Mouse (Mus musculus) CH12F3 (cell line): ENCODE results near the gene Zranb3.

Experiments used
- in situ Hi-C: fragments of 300-500 bp; cut with MboI; formaldehyde crosslinking; loops from 2 replicates; pipeline ENCODE4 v1.14.3; 2020; ENCODE audit warnings: low sequenced_read_pairs

Gene Zranb3

DNA sequence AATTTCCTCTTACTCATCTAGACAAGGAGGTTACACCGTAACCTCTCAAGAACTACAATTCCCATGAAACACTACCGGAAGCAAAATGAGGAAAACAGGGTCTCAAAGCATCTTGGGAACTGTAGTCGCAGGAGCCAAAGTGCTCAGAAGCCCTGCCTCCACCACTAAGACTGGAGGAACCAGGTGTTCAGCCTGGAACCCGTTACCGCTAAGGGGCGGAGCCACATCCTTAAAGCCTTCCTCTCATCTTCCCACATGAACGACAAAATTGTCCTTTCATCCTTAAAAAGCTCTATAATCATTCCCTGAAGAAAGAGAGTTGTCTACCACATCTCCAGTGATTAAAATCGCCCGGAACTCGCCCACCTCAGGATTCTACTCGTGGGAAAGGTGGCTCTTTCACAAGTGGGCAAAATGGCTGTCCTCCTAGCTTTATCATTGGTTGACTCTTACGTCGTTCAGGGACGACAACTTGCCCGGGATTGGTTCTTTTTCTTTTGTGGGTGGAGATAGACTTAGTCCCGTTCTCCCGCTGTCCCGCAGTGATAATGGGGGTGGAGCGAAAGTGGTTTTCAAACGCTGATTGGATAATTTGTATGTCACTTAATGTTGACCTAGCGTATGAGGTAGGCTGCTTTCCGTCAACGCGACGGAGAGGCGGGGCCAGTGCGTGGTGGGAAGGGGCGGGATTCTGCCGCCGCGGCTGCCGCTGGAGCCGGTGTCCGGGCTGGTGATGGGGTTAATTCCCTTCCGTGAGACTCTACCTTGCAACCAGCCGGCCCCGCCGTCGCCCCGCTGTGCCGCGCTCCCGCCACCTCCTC, at the start of gene Zranb3, which contains the start of gene R3hdm1:
Zranb3 (minus strand) TSS at position 407 of the 821 bp plus-strand sequence.
R3hdm1 (plus strand) TSS at position 661 of the 821 bp plus-strand sequence.
- in situ Hi-C loops: no loop called here

DNA sequence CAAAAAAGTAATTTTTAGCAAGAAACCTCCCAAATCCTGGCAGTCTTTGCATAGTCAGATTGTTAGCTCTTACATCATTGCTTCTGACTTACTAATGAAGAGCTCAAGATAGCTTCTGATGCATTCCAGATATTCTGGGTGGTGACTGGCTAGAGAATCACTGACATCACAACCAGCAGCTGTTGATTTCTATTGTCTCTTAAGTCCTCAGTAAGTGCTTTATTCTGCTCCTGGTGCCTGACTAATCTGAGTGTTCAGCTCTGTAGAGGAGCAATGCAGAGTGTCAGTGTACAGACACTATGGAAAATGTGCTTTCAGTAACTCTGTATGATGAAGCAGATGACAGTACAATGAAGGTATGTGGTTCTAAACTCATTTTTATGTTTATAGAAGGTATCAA, 38.9 kb upstream of the Zranb3 start:
- in situ Hi-C loops: loop anchor here (25.0 kb wide), 1 partner anchor 304 kb away; no protein-coding TSS in a partner anchor

DNA sequence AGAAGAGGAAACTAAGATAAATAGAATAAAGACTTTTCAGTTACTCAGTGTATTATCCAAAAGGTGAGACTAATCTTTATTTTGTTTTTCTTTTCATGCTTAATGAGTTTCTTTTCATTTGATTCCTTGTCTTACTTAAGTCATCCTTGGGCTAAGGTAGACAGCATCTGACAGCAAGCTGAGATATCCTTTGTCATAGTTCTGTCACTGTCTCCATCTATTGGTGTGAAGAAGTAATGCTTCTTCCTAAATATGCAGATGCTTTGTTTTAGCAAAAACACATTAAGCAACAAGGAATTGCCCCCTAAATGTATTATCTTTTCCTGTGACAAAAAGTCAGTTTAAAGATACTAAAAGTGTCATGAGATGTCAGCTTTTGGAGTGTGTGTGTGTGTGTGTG, 38.2 kb upstream of the Zranb3 start:
- in situ Hi-C loops: loop anchor here (25.0 kb wide), 1 partner anchor 304 kb away; no protein-coding TSS in a partner anchor

DNA sequence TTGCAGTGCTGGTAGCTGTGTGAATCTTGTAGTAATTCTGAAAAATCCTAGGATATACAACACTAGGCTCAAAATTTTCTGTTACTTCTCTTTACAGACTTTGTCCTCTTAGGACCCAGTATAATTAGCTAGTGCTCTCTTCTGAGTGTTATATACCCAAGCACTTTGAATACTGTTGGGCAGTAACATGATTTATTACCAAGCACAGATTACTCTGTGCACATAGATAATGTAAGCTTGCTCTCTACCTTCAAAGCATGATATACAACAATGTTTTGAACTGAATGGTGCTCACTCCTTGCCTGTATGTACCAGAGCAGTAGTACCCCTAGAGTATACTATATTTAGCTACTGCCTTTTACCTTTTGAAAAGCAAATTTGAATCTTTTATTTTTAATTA, 33.4 kb upstream of the Zranb3 start:
- in situ Hi-C loops: loop anchor here (25.0 kb wide), 1 partner anchor 299 kb away; no protein-coding TSS in a partner anchor

DNA sequence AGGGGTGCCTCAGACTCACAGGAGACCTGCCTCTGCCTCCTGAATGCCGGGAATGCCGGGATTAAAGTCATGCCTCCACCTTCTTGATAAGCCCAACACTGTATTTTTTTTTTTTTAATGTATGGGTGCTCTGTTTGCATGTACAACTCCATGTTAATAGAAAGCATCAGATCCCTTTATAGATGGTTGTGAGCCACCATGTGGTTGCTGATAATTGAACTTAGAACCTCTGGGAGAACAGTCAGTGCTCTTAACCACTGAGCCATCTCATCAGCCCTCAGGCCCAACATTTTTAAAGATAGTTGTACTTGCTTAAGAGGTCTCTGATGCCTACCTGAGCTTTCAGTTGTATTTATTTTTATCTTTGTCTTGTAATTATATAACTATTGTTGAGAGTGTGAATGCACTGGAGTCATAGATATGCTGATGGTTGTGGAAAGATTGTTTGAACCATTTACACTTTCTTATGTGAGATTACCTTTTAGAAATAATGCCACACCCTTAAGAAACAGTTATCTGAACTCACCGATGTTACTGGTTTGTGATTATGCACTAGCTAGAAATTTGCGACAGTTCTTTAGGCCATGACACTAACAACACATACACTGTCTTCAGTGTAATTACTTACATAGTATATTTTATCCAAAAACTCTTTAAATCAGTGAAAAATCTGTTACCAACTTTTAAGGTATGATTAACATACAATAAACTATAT, 18.2 kb upstream of the Zranb3 start:
- in situ Hi-C loops: no loop called here

DNA sequence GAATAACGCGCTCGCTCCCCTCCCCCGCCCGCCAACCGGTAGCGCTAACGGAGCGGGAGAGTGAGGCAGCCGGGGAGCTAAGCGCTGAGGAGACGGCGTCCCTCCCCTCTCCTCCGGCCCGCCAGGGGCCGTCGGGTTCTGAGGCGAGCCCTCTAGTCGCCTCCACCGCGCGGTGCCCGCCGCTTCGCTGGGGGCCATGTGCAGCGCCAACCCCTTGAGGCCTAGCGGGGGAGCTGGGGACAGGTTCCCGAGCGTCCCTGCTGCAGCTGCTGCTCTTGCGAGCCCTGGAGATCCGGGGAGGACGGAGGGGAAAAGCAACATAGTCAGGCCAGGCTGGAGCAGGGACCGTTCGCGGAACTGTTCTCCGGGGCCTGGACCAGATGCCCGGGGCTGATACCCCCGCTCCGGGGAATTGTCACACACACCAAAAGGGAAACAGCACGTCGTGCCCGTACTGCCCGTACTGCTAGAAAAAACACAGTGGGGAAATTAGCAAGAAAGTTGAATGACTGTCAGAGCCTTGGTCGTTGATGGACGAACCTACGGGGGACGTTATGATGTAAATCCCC, 757 bp upstream of the Zranb3 start:
- in situ Hi-C loops: no loop called here

DNA sequence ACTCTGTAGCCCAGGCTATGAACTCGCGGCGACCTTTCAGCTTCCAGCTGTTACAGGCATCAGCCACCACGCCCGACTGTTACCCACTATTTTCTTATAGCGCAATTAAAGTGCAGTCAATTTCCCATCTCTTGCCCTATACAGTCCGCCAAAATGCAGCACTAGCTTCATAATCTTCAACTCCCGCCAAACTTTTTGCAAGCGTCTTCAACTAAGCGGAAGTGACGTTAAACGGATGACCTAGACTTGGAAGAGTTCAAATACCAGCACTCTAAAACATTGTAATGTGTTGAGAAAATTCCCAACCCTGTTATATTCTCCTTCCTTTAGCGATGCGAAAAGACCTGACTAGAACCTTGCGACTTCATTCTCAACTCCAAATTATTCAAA, 601 bp downstream of the Zranb3 start:
- in situ Hi-C loops: no loop called here

DNA sequence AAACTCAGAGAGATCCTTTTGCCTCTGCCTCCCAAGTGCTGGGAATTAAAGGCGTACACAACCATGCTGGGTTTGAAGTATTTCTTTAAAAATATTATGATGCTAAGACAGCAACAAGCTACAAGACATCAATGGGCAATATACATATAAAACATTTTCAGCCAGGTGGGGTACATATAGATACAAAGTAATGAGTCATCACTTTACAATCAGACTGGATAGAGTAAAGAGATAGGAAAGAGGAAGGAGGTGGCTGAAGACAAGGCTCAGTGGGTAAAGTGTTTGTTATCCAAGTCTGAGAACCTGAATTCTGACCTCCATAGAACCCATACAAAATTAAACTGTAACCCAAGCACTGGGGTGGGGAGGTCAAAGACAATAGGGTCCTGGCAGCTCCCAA, 4.5 kb downstream of the Zranb3 start:
- in situ Hi-C loops: no loop called here

DNA sequence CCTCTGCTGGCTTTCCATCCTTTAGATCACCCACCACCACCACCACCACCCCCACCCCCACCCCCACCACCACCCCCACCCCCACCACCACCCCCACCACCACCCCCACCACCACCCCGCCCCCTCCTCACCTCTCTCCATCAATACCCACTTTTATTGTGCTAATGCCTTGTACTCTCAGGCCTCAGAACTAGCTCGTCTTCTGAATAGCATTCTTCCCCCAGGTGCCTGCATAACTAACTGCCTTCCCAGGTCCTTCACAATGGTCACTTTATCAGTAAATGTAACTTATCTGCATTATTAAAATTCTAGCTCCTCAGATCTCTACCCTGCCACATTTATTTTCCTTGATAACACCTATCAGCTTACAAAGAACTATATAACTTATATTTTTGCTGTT, 8.2 kb downstream of the Zranb3 start:
- in situ Hi-C loops: no loop called here

DNA sequence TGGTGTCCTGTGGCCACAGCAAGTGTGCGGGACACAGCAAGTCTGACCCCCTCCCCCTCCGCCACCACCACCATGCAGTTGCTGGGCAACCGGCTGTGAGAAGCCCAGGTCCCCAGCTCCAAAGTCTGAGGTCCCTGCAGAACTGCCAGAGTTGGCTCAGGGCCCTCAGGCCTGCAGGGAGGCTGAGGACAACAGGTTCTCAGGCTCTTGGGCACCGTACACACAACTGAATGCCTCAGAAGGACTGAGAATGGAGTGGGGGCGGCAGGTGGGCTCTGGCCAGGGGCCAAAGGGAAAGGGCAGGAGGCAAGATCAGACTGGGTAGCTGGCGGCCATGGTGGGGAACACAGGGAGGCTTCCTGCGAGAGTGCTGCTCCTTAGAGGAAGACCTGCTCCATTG, 20.0 kb downstream of the Zranb3 start:
- in situ Hi-C loops: no loop called here

DNA sequence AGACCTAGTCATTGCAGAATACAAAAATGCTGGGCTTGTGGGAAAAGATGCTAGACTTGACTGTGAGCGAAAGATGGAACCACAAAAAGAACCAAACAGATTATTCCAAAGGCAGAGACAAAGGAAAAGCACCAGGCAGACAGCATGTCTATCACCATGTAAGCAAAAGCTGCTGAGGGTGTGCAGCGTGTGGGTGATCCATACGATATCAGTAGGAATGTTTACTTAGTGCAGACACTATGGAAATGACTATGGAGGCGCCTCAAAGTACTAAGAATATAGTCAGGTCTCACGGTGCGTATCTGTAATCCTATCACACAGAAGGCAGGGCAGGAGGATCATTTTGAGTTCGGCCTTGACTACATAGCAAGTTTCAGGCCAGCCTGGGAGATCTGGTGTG, 21.0 kb downstream of the Zranb3 start:
- in situ Hi-C loops: no loop called here

DNA sequence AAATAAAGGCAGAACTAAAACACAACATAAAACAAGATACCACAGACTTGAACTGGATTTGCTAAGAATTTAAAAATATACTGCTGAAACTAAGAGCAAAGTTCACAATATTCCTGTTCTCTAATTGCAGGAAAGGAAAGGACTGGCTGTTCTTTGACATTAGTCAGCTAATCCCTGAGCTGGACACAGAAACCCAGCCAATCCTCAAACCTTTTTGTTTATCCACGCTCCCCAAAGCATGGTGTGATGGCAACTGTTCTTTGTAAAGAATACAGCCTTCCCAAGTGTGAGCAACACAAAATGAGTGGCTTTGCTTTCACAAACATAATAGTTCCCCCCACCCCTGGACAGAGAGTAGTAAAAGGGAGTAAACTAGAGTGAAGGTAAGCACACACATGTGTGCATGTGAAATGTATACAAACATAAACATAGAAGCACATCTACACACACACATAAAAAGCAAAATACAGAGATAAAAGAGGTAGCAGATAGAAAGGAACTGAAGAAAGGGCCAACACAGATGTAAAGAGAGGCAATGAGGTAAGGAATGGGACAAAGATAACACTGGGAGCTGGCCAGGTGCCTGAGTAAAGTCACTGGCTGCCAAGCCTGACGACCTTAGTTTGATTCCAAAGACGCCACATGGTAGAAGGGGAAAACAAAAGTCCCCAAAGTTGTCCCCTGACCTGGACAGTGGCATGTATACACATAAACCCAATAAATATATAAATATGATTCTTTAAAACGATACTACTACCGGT, 21.7 kb downstream of the Zranb3 start:
- in situ Hi-C loops: no loop called here

DNA sequence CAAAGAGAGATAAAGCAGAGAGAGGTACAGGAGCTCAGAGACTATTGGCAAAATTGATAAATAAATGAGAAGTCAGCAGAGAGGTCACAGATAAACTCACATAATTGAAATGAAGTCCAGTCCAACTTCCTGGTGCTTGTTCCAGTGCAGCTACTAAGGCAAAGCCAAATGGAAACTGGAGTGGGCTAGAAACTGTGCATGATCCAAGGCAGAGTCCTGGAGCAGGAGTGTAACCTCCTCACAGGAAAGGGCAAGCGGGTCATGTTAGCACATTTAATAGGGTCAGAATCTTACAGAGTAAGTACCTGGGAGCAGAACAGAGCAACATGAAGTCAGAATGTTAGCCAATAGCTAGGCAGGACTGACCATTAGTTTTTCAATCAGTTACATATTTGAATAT, 24.2 kb downstream of the Zranb3 start:
- in situ Hi-C loops: no loop called here

DNA sequence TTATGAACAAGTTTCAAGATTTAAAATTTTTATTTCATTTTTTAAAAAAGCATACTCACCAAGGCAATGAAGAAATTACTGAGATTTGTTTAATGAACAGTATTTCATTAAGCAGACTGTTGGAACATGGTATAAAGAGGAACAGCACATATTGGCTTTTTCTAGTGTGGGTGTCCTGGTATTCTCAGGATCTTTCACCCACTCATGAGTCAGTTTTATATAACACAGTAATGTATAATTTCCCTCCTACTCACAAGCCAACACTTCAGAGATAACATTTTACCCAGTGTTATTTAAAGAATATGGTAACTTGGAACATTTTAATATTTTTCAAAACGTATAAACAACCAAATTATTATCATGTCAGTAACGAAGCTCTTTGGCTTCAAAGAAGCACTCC, 25.1 kb downstream of the Zranb3 start:
- in situ Hi-C loops: no loop called here

DNA sequence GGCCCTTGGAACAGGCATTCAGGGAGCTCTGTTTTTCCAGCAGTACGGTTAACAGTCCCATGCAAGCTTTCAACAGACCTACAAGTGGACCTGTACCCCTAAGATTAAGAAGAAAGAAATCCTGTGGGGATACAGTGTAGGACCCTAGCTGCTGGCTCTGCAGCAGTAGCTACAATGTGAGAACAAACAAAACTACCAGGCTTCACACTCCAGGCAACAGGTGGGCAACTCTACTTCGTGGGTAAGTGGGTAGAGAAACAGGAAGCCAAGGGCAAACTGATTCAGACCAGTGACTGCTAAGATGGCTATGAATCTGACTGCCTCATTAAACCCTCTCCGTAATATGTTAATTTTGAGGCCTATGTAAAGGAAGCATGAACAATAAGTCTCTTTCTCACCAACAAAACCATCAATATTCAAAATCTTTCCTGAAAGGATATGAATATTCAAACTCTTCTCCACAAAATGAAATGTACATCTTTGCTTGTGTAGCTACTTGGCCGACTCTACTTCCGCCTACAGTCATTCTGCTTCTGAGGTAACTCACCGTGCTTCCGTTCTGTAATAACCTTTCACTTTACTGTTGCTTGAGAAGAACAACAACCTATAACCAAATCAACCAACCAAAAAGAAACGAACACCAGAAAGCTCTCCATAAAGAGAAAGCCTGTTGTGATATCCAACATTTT, 25.9 kb downstream of the Zranb3 start:
- in situ Hi-C loops: no loop called here

DNA sequence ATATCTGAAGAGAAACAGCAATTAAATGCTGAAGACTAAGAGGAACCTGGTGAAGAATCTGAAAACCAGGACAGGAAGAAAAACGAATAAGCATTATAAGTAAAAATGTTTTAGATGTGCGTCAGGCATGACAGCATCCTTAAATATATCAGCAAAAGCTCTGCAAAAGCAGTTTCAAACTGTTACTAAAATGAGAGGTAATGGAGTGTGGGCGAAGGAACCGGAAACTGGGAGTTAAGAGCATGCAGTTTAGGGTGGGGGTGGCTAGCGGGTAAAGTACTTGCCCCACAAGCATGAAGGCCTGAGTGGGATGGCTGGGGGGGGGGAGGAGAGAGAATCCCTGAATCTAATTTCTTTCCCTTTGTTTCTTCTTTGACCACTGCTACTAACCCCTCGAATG, 29.8 kb downstream of the Zranb3 start:
- in situ Hi-C loops: no loop called here

DNA sequence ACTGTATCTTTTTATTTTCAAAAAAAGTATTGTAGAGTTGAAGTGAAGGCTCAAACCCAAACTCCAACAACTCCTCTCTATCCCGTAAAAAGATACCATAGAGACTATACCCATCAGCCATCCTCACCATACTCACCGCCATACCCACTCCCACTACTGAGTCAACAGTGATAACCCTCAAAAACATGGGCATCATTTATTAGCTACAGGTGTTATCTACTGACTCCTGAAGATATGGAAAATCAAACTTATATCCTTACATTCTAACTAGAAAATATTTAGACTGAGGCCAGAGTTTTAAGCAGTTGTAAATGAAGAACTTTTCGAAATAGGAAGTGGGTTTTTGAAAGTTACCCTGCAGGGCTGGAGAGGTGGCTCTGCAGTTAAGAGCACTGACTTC, 32.8 kb downstream of the Zranb3 start:
- in situ Hi-C loops: no loop called here

DNA sequence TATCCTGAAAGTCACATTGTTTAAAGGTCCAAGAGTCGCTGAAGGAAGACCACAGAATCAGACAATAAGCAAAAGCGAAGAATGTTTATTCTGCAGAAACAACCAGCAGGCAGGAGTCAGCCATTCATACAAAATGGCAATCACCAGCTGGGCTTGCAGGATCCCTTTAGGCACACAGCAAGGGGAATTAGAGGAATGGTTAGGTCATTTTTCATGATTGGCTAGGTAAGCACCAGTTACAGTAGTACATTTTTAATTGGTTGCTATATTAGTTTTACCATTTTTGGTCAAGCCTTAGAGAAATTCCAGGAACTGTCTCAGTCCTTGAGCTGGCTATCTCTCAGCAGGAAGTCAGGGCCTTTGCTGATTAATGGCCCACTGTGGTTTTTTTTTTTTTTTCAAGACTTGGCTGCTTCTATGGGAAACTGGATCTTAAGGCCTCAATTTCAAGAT, 33.9 kb downstream of the Zranb3 start:
- in situ Hi-C loops: no loop called here

DNA sequence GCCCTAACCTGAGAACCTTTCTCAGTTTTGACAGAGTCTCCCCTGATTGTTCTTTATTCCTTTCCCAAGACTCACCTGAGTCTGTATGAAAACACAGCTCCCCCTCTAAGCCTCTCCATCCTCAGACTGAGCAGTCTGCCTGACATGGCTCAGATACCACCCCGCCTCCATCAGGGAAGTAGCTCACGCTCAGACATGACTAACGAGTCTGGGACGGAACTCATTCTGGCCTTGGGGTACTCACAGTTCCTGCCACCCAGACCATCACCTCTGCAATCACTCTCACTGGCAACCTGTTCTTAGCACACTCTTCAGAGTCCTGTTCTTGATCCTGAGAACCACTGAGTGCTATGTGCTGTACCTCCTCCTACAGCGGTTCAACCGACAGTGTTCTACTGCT, 38.1 kb downstream of the Zranb3 start:
- in situ Hi-C loops: no loop called here

DNA sequence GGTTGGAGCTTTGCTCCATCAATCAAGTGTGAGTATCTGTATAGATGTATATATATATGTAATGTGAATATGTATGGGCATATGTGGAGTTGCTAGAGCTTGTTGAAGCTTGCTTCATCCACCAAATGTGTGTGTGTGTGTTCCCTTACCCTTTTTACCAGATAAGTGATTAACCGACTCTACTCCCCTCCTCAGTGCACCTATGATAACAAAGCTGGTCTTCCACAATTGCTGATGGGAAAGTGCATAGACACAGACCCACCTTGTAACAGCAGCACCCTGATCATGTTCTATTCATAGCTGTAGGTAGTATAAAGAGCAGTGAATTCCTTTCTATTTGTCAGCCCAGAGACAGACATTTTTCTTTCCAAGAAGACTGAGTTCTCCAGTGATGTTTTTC, 40.7 kb downstream of the Zranb3 start:
- in situ Hi-C loops: no loop called here
